Mouse (Mus musculus): ENCODE results near the gene Rtn3. TPM values are rescaled to one million over a fixed set of nuclear protein-coding genes. Genes with fewer than 3 reads are reported as not detected.
"Not testable (repeated sequence)": the region's sequence is repeated elsewhere in the genome, so short reads cannot be mapped to it uniquely, and the experiment has no call there.

Gene Rtn3
- total RNA-seq, 2 experiments from 2014 or later: 733 to 764 TPM

GRCm38 (mm10) chr19:7498816-7499215 is 15.7 kb upstream of the Rtn3 start:
- DNase-seq (ENCODE audit: low spot score in 2 of 2): no peak
- no peak overlapping the region for H3K4me3 ChIP-seq
- H3K27ac ChIP-seq: no peak overlapping the region
- no peak for TF ChIP-seq CTCF (conservative IDR thresholded peaks at IDR 0.05)

GRCm38 (mm10) chr19:7496070-7496469 is 13.0 kb upstream of the Rtn3 start:
- not testable (repeated sequence) for DNase-seq (ENCODE audit: low spot score in 2 of 2); H3K27ac ChIP-seq; H3K4me3 ChIP-seq

GRCm38 (mm10) chr19:7495221-7496038 is 12.3 kb upstream of the Rtn3 start:
- peak overlapping the region; percentile 89 for H3K4me3 ChIP-seq
- no peak for DNase-seq (ENCODE audit: low spot score in 2 of 2)
- no peak for TF ChIP-seq CTCF (conservative IDR thresholded peaks at IDR 0.05)
- peak overlapping the region; percentile 99 for H3K27ac ChIP-seq

GRCm38 (mm10) chr19:7494187-7495015 is 11.3 kb upstream of the Rtn3 start:
- TF ChIP-seq CTCF (conservative IDR thresholded peaks at IDR 0.05): peak; percentile 41; the same call in 1 of the 2 replicates
- DNase-seq (ENCODE audit: low spot score in 2 of 2): peak; percentile 98 to 99
- H3K4me3 ChIP-seq: peak overlapping the region; percentile 89
- peak overlapping the region; percentile 99 for H3K27ac ChIP-seq

- no peak for TF ChIP-seq CTCF (conservative IDR thresholded peaks at IDR 0.05)
- peak within 1 kb of the TSS; percentile 89 for H3K4me3 ChIP-seq
- H3K27ac ChIP-seq: peak within 1 kb of the TSS; percentile 99
- DNase-seq (ENCODE audit: low spot score in 2 of 2): no peak
These were observed 10.5 kb upstream of the Rtn3 start, which contains the start of gene Atl3 for GRCm38 (mm10) chr19:7493352-7494186. Gene Atl3 (plus strand): TSS chr19:7494040.

- Histone ChIP-seq H3K27ac (no peak overlapping the region), H3K4me3 (no peak overlapping the region)
- no peak for TF ChIP-seq CTCF (conservative IDR thresholded peaks at IDR 0.05)
- no peak for DNase-seq (ENCODE audit: low spot score in 2 of 2)
These were observed 9.6 kb upstream of the Rtn3 start for GRCm38 (mm10) chr19:7492682-7493081.

GRCm38 (mm10) chr19:7491960-7492359 is 8.9 kb upstream of the Rtn3 start:
- DNase-seq (ENCODE audit: low spot score in 2 of 2): no peak
- no peak for TF ChIP-seq CTCF (conservative IDR thresholded peaks at IDR 0.05)
- no peak overlapping the region for H3K4me3 ChIP-seq

GRCm38 (mm10) chr19:7487680-7488079 is 4.6 kb upstream of the Rtn3 start:
- no peak overlapping the region for H3K27ac ChIP-seq
- no peak for DNase-seq (ENCODE audit: low spot score in 2 of 2)
- no peak overlapping the region for H3K4me3 ChIP-seq
- TF ChIP-seq CTCF (conservative IDR thresholded peaks at IDR 0.05): no peak

More at GRCm38 (mm10) chr19:7491960-7492359, 8.9 kb upstream of the Rtn3 start:
- no peak overlapping the region for H3K27ac ChIP-seq

GRCm38 (mm10) chr19:7484076-7484475 is 995 bp upstream of the Rtn3 start:
- peak; percentile 26 to 53 for DNase-seq (ENCODE audit: low spot score in 2 of 2)
- Histone ChIP-seq H3K27ac (peak overlapping the region; percentile 99), H3K4me3 (peak overlapping the region; percentile 54)
- no peak for TF ChIP-seq CTCF (conservative IDR thresholded peaks at IDR 0.05)

GRCm38 (mm10) chr19:7483512-7483882 is 416 bp upstream of the Rtn3 start:
- H3K27ac ChIP-seq: peak overlapping the region; percentile 99
- DNase-seq (ENCODE audit: low spot score in 2 of 2): peak; percentile 64 to 85
- peak; percentile 46 for TF ChIP-seq CTCF (conservative IDR thresholded peaks at IDR 0.05)
- H3K4me3 ChIP-seq: peak overlapping the region; percentile 54

- DNase-seq (ENCODE audit: low spot score in 2 of 2): no peak
- no peak for TF ChIP-seq CTCF (conservative IDR thresholded peaks at IDR 0.05)
- H3K27ac ChIP-seq: peak overlapping the region; percentile 99
These were observed 849 bp downstream of the Rtn3 start for GRCm38 (mm10) chr19:7482266-7482598.

GRCm38 (mm10) chr19:7481541-7482265 is 1.4 kb downstream of the Rtn3 start:
- peak; percentile 13 for TF ChIP-seq CTCF (conservative IDR thresholded peaks at IDR 0.05)
- Histone ChIP-seq H3K27ac (peak overlapping the region; percentile 99), H3K4me3 (peak overlapping the region; percentile 88)
- DNase-seq (ENCODE audit: low spot score in 2 of 2): peak; percentile 51 to 55

More at GRCm38 (mm10) chr19:7482266-7482598, 849 bp downstream of the Rtn3 start:
- H3K4me3 ChIP-seq: peak overlapping the region; percentile 88

All from layer of hippocampus, adult 2 months (tissue).